Mouse (Mus musculus) cortical plate, adult 2 months (tissue): Measurements from ENCODE around the gene Hormad2.

Experiments
- CTCF ChIP-seq: fragments of 200-500 bp; IDR thresholded peaks from 2 replicates; pipeline ENCODE4 v1.5.1; 2011; ENCODE audit warnings: mild to moderate bottlenecking, control low read depth, low read length; ENCODE audit not compliant: insufficient read depth; ENCODE audit errors: extremely low read depth
- POLR2A ChIP-seq: fragments of 200-500 bp; IDR thresholded peaks from 2 replicates; pipeline ENCODE4 v1.6.1; 2011; ENCODE audit warnings: mild to moderate bottlenecking, low read length, control low read depth; ENCODE audit not compliant: insufficient read depth; ENCODE audit errors: extremely low read depth

DNA sequence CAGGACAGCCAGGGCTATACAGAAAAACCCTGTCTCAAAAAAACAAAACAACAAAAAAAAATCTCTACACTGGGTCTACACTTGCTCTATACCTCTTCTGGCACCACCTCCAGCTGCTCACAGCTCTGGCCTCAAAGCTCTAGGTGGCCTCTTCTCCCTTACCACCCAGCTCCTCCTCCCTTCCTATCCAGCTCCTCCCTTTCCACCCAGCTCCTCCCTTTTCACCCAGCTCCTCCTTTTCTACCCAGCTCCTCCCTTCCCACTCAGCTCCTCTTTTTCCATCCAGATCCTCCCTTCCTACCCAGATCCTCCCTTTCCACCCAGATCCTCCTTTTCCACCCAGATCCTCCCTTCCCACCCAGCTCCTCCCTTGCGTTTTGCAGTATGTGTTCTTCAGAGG, 26.5 kb upstream of the Hormad2 start:
- TF ChIP-seq CTCF = no peak
- no peak for TF ChIP-seq POLR2A
